Mouse (Mus musculus) embryonic facial prominence, embryonic 14.5 days (tissue): ENCODE data around the gene Gpr12. TPM values are rescaled to one million over a fixed set of nuclear protein-coding genes. Genes with fewer than 3 reads are reported as not detected.
"Not testable (repeated sequence)": the region's sequence is repeated elsewhere in the genome, so short reads cannot be mapped to it uniquely, and the experiment has no call there.

ENCODE experiments used
- ATAC-seq: fragments of 200-750 bp; cut with Nextera tagmentation; 2 replicates; pipeline ENCODE4 v1.8.0; 2017; ENCODE audit warnings: low read depth, moderate number of reproducible peaks, moderate TSS enrichment
- DNase-seq: peaks from one replicate; pipeline ENCODE4 v3.0.0-alpha.2; 2015; ENCODE audit warnings: low spot score
- H3K27ac ChIP-seq: fragments of 300-500 bp; sonication (generic); replicated peaks from 2 replicates; pipeline ENCODE4 v1.5.1; 2014; ENCODE audit warnings: low read depth, mild to moderate bottlenecking, low read length, moderate library complexity
- H3K27me3 ChIP-seq: fragments of 300-500 bp; sonication (generic); replicated peaks from 2 replicates; pipeline ENCODE4 v1.6.1; 2014; ENCODE audit warnings: low read length; ENCODE audit not compliant: control insufficient read depth, insufficient read depth
- H3K36me3 ChIP-seq: fragments of 300-500 bp; sonication (generic); 2 replicates; pipeline ENCODE4 v1.6.1; 2014; ENCODE audit warnings: low read length, mixed read lengths; ENCODE audit not compliant: control insufficient read depth, insufficient read depth
- H3K4me1 ChIP-seq: fragments of 300-500 bp; sonication (generic); 2 replicates; pipeline ENCODE4 v1.6.1; 2014; ENCODE audit warnings: antibody characterized with exemption, low read length; ENCODE audit not compliant: control insufficient read depth, insufficient read depth
- H3K4me2 ChIP-seq: fragments of 300-500 bp; sonication (generic); 2 replicates; pipeline ENCODE4 v1.6.1; 2014; ENCODE audit warnings: low read depth, mild to moderate bottlenecking, low read length, moderate library complexity, mixed read lengths
- H3K4me3 ChIP-seq: fragments of 300-500 bp; sonication (generic); 2 replicates; pipeline ENCODE4 v1.5.1; 2014; ENCODE audit warnings: low read depth, mild to moderate bottlenecking, low read length
- H3K9ac ChIP-seq: fragments of 300-500 bp; sonication (generic); 2 replicates; pipeline ENCODE4 v1.6.1; 2014; ENCODE audit warnings: low read depth, mild to moderate bottlenecking, low read length, moderate library complexity, mixed read lengths
- H3K9me3 ChIP-seq: fragments of 300-500 bp; sonication (generic); 2 replicates; pipeline ENCODE4 v1.6.1; 2016; ENCODE audit warnings: low read length; ENCODE audit not compliant: control insufficient read depth
- WGBS: fragments of 180-500 bp; shearing (Covaris S2); extraction: QIAGEN DNeasy Blood & Tissue Kit; methylation state at CpG from one replicate; pipeline ENCODE4 v1.1.7; 2014; 5-methylcytosine and 5-hydroxymethylcytosine counted together
- polyA plus RNA-seq: library from polyadenylated mRNA; unstranded; fragments of >200 nt; fragmentation: Nextera tagmentation; extraction: Ambion mirVana; gene quantifications from 2 replicates; pipeline ENCODE4 v1.2.1, GENCODE M21; 2014

The Gpr12 gene
- polyA plus RNA-seq, 1 experiment from 2014 or later, result not detected

DNA sequence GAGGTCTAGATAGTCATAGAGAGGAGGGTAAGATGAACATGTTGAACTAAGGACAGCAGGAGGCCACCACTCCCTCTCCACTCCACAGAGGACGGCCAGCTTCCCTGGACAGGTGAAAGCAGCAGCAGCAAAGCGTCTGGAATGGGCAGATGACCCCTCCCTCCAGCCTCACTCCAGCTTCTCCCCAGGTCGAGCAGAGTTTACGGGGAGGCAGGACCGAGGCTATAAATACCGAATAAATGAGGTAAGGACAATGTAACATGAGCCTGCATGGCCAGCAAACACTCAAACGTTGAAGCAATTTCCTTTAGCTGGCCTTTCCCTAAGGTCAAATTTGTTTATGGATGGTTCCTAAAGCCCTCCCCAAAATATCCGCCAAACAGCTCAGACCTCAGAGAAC is 26.0 kb upstream of the Gpr12 start:
- Histone ChIP-seq H3K4me3 (no peak overlapping the region), H3K27me3 (no peaks in the 10 kb centered on the region), H3K27ac (no peak overlapping the region), H3K9me3 (no peaks in the 10 kb centered on the region), H3K9ac (no peak overlapping the region), H3K36me3 (no peaks in the 10 kb centered on the region), H3K4me2 (no peak overlapping the region), H3K4me1 (no peaks in the 10 kb centered on the region)
- ATAC-seq (no peak), DNase-seq (no peak)
- 16% methylated on average over 8 of the region's 8 CpGs for WGBS

DNA sequence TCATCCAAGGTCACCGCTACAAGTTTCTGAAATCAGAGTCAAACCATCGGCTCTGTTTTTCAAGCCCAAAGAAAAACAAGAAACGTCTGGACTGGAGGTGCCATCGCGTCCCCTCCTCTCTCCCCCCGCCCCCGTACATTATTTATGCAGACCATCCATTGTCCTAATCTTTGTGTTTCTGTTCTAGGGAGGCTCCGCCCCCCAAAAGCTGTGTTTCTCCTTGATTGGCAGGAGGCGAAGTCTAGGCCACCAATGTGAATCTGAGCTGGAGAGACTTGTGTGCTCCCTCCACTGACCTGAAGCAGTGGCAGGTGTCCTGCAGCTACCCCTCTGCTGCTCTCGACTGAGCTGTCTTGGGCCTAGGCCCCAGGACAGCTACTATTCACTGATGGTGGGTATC is 24.6 kb upstream of the Gpr12 start:
- Histone ChIP-seq H3K27ac (no peak overlapping the region), H3K36me3 (no peaks in the 10 kb centered on the region), H3K4me1 (no peaks in the 10 kb centered on the region), H3K9me3 (no peaks in the 10 kb centered on the region), H3K4me2 (no peak overlapping the region), H3K27me3 (no peaks in the 10 kb centered on the region), H3K4me3 (no peak overlapping the region), H3K9ac (no peak overlapping the region)
- 48% methylated on average over 10 of the region's 10 CpGs for WGBS
- no peak for DNase-seq
- ATAC-seq, result no peak

DNA sequence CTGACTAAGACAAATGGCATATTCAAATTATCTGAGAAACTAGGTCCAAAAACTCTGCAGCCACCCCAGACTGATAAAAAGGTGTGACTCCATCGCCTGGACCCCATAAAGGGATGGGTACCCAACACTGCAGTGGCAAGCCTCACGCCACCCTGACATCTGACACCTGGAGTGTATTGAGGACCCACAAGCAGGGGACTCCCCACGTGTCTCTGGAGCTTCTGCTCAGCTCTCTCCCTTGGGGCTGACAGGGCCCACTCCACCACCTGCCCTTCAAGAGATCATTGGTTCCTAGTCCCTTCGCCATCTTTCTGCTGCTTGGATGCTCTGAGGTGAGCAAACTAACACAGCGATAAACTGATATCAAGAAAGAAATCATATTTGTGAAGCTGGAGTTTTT is 22.8 kb upstream of the Gpr12 start:
- WGBS, result 69% methylated on average over 5 of the region's 5 CpGs
- Histone ChIP-seq H3K9me3 (no peaks in the 10 kb centered on the region), H3K4me2 (no peak overlapping the region), H3K9ac (no peak overlapping the region), H3K36me3 (no peaks in the 10 kb centered on the region), H3K4me1 (no peaks in the 10 kb centered on the region), H3K4me3 (no peak overlapping the region), H3K27me3 (no peaks in the 10 kb centered on the region), H3K27ac (no peak overlapping the region)
- ATAC-seq, result no peak
- DNase-seq, result no peak

DNA sequence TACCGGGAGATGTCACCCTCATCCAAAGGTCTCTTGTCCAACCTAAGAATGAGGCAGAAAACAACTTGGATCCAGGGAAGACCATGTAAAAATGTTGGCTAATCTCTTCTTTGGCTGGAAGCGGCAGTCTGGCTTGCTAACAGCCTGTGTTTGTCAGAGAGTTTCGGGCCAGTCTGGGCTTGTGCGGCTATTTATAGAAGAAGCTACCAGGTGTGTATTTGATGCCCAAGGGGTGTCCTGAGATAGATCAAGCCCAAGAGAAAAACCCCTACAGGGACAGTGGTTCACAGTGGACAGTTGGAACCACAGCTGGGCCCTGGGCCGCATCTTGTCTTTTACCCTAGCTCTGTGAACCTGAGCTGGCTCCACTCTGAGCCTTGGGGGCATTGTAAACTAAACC is 21.9 kb upstream of the Gpr12 start:
- ATAC-seq (no peak), DNase-seq (no peak)
- H3K27ac ChIP-seq, result no peak overlapping the region
- no peak overlapping the region for H3K9ac ChIP-seq
- no peaks in the 10 kb centered on the region for H3K36me3 ChIP-seq
- 0 out of 2 replicates have a peak, but pooled peaks cover 2% of the 10 kb centered on the region for H3K9me3 ChIP-seq
- no peak overlapping the region for H3K4me2 ChIP-seq
- H3K27me3 ChIP-seq, result no peaks in the 10 kb centered on the region
- no peaks in the 10 kb centered on the region for H3K4me1 ChIP-seq
- no peak overlapping the region for H3K4me3 ChIP-seq
- WGBS, result 76% methylated on average over 5 of the region's 5 CpGs

DNA sequence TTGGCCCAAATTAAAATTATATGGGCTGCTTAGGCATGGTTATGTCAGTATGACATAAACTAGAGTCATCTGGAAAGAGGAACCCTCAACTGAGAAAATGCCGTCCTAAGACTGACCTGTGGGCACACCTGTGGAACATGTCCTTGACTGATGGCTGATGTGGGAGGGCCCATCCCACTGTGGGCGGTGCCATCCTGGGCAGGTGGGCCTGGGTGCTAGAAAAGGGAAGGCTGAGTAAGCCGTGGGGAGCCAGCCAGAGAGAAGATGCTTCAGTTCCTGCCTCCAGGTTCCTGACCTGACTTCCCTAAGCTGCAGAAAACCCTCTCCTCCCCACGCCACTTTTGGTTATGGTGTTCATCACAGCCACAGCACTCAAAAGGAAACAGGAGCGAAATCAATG is 21.2 kb upstream of the Gpr12 start:
- no peaks in the 10 kb centered on the region for H3K36me3 ChIP-seq
- no peak overlapping the region for H3K9ac ChIP-seq
- 79% methylated on average over 5 of the region's 5 CpGs for WGBS
- no peak overlapping the region for H3K4me3 ChIP-seq
- no peak overlapping the region for H3K4me2 ChIP-seq
- H3K9me3 ChIP-seq, result 0 out of 2 replicates have a peak, but pooled peaks cover 4% of the 10 kb centered on the region
- H3K27ac ChIP-seq, result no peak overlapping the region
- no peaks in the 10 kb centered on the region for H3K27me3 ChIP-seq
- ATAC-seq, result no peak
- H3K4me1 ChIP-seq, result no peaks in the 10 kb centered on the region
- DNase-seq, result no peak

DNA sequence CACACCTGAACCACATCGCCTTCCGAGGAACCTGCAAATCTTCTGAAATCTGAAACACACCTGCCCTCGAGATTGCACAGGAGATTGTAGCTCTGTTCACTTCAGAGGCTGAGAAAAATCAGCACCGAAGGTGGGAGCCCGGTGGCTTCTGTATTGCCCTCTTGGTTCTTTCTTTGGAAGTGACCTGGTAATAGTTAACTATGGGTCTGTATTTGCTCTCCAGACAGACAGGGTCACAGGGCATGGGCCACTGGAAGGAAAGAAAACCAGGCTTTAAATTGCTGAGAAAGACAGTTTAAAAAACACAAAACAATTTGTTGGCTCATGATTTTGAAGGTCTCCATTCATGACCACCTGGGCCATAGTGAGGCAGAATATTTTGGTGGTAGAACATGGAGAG is 14.9 kb upstream of the Gpr12 start:
- no peak overlapping the region for H3K27ac ChIP-seq

DNA sequence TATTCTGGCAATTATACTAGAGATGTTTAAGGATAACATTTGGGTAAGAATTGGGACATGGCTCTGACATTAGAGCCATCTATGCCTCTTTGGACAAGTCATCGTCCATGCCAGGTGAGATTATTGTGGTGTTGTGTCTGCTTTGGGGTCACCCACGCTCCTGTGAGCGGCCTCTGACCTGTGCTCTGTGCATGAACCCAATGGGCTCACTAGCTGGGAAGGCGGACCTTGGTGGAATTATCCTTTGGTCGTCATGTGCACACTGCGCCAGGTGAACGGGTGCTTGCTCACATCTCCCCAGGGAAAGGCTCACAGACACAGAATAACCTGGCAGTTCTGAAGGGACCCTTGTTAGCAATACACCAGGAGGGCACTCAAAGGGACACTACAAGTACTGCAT is 14.2 kb upstream of the Gpr12 start:
- WGBS, result 81% methylated on average over 7 of the region's 7 CpGs
- H3K4me1 ChIP-seq, DNase-seq, H3K4me2 ChIP-seq, H3K27ac ChIP-seq, H3K9me3 ChIP-seq, H3K27me3 ChIP-seq, H3K9ac ChIP-seq, H3K36me3 ChIP-seq, H3K4me3 ChIP-seq, ATAC-seq: not testable (repeated sequence)

More for the DNA sequence above, 14.9 kb upstream of the Gpr12 start:
- H3K4me3 ChIP-seq, result no peak overlapping the region
- 74% methylated on average over 5 of the region's 5 CpGs for WGBS
- 0 out of 2 replicates have a peak, but pooled peaks cover 4% of the 10 kb centered on the region for H3K9me3 ChIP-seq
- DNase-seq (no peak), ATAC-seq (no peak)
- H3K4me1 ChIP-seq, result no peaks in the 10 kb centered on the region
- no peaks in the 10 kb centered on the region for H3K36me3 ChIP-seq
- no peak overlapping the region for H3K4me2 ChIP-seq
- H3K27me3 ChIP-seq, result no peaks in the 10 kb centered on the region
- H3K9ac ChIP-seq, result no peak overlapping the region

DNA sequence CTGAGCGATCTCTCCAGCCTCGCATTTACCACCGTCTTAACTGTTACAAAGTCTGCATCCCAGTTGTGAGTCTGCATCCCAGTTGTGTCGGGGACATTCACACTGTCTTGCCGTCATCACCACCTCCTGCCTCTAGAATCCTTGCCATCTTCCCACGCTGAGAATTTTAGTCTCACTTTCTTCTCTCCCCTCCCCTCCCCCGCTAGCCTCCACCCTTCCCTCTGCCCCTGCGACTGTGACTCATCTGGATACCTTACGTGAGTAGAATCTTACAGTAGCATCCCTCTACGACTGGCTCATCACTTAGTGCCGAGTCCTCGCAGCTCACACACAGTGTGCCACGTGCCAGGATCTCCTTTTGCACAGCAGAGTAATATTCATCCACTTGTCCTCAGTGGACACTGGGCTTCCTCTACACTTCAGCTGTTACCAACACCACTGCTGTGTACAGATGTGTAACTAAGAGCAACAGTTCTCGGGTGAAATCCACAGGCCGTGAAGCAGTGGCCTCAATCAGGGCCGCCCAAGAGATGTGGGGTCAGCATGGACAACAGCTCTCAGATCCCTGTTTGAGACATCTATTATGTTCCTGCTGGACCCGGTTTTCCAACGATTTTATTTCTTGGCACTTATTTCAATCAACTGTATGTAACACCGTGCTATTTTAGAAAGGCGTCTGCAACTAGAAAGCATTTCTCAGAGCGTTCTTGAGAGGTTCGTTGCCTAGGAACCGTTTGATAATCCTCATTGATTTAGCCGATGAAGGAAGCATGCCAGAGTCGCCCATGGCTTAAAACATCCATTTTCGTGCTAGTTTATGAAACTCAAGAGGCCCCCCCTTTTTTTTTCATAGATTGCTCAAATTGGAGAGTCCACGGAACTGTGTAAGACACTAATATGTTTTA is 13.4 kb upstream of the Gpr12 start:
- Histone ChIP-seq H3K9ac (no peak overlapping the region), H3K4me1 (no peaks in the 10 kb centered on the region), H3K27ac (no peak overlapping the region), H3K27me3 (no peaks in the 10 kb centered on the region), H3K36me3 (no peaks in the 10 kb centered on the region), H3K9me3 (0 out of 2 replicates have a peak, but pooled peaks cover 4% of the 10 kb centered on the region), H3K4me3 (no peak overlapping the region), H3K4me2 (no peak overlapping the region)
- no peak for DNase-seq
- 89% methylated on average over 27 of the region's 27 CpGs for WGBS
- ATAC-seq, result no peak

DNA sequence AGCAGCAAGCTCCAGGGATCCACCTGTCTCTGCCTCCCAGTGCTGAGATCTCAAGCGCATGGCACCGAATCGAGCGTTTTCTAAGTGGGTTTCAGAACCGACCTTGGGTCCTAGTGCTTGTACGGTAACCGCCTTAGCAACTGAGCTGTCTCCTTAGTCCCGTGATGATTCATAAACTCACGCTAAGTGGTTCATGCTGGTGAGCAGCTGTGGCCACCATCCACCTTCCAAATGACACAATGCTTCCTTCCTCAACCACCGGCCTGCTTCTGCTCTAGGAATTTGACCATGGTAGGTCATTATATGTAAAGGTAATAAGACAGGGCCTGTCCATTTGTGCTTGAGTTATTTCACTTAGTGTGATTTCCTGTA is 12.4 kb upstream of the Gpr12 start:
- Histone ChIP-seq H3K4me2 (no peak overlapping the region), H3K36me3 (no peaks in the 10 kb centered on the region), H3K4me1 (no peaks in the 10 kb centered on the region), H3K27me3 (no peaks in the 10 kb centered on the region), H3K9ac (no peak overlapping the region), H3K9me3 (0 out of 2 replicates have a peak, but pooled peaks cover 4% of the 10 kb centered on the region), H3K4me3 (no peak overlapping the region), H3K27ac (no peak overlapping the region)
- WGBS, result 94% methylated on average over 10 of the region's 10 CpGs
- ATAC-seq (no peak), DNase-seq (no peak)
